Mouse (Mus musculus): ENCODE measurements around the gene Tmem107.
A peak's percentile ranks its signal among the peaks of the same experiment; 100 is the strongest.

Tmem107 gene

GRCm38 (mm10) chr11:69109032-69109900 lies 38.7 kb downstream of the Tmem107 start:
- no peak for DNase-seq

GRCm38 (mm10) chr11:69110319-69111046 lies 39.9 kb downstream of the Tmem107 start:
- DNase-seq = peak; percentile 94

- DNase-seq = no peak
Observed at GRCm38 (mm10) chr11:69111051-69111810, 40.6 kb downstream of the Tmem107 start.

GRCm38 (mm10) chr11:69111865-69112264 lies 41.3 kb downstream of the Tmem107 start:
- no peak for DNase-seq

- no peak for DNase-seq
Observed at GRCm38 (mm10) chr11:69114018-69114417, 43.4 kb downstream of the Tmem107 start.

- no peak for DNase-seq
Observed at GRCm38 (mm10) chr11:69114621-69115020, 44.0 kb downstream of the Tmem107 start.

- DNase-seq = no peak
Observed at GRCm38 (mm10) chr11:69116843-69117242, 46.2 kb downstream of the Tmem107 start.

- peak; percentile 74 for DNase-seq
Observed at GRCm38 (mm10) chr11:69117737-69118695, 47.4 kb downstream of the Tmem107 start.

GRCm38 (mm10) chr11:69118765-69119164 lies 48.2 kb downstream of the Tmem107 start:
- DNase-seq = peak; percentile 90

GRCm38 (mm10) chr11:69119446-69120155 lies 49.0 kb downstream of the Tmem107 start:
- no peak for DNase-seq

- peak; percentile 42 for DNase-seq
Observed at GRCm38 (mm10) chr11:69120221-69121000, 49.8 kb downstream of the Tmem107 start, which contains the start of gene Hes7. Gene Hes7, plus strand, starts transcription at chr11:69120404.

- peak; percentile 47 for DNase-seq
Observed at GRCm38 (mm10) chr11:69121001-69121740, 50.6 kb downstream of the Tmem107 start.

- DNase-seq = no peak
Observed at GRCm38 (mm10) chr11:69121741-69122335, 51.2 kb downstream of the Tmem107 start.

GRCm38 (mm10) chr11:69122336-69122951 lies 51.8 kb downstream of the Tmem107 start, which contains the start of gene 9130213A22Rik:
Gene 9130213A22Rik, minus strand, starts transcription at chr11:69122589.
- DNase-seq = peak; percentile 96

Measured in lung, postnatal 10 days (tissue).